Comparison of ENCODE assay signal across 8 mouse cellular contexts in the genomic region with DNA sequence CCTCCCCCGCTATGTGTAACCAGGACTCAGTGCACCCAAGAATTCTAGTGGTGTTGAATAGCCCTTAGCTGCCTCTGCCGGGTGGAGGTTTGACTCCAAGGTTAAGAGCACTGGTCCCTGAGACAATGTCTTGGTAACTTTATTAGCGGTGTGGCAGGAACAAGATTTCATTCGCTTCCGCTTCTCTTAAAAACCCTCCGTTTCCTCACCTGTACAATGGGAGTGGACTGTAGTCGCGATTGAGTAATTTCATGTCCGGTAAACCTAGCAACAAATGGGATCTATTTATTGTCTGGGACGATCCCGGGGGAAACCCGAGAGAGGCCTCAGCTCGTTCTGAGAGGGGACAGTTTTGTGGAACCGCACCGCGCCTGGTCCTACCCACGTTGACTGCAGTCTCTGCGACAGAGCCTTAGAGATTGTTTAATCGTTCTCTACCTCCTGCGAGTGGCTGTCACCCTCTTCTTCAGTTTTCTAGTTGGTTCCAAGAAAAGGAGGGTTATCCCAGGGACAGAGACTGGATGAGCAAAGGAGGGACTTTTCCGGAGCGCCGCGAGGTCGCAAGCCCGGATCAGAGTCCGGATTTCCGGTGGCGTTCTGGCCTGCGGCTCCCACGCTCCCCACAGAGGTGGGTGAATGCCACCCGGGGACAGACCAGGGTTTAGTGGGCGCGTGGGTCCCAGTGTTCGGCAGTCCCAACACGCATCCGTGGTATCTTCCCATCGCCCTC. TPM values are rescaled to one million over a fixed set of nuclear protein-coding genes. Genes with fewer than 3 reads are reported as not detected.
DNase-seq lines count a peak whose midpoint lies in the region; ATAC-seq and TF ChIP-seq lines count a peak whose summit lies in the region.

No protein-coding gene starts in this region.

- peaks cover 54% of the 10 kb centered on the region for H3K27me3 ChIP-seq in forebrain, embryonic 11.5 days (ENCODE audit: control insufficient read depth, insufficient read depth, low read length)
- peaks cover 14% of the 10 kb centered on the region; the same call in 1 of the 2 replicates for H3K27me3 ChIP-seq in hindbrain, embryonic 15.5 days
- H3K27me3 ChIP-seq in liver, embryonic 14.5 days (ENCODE audit: control insufficient read depth, insufficient read depth, low read length): peaks cover 68% of the 10 kb centered on the region

- H3K4me3 ChIP-seq in lung, adult 2 months (replicated peaks; ENCODE audit: extremely low read depth, low read depth, low read length): peak overlapping the region; percentile 26
- peak overlapping the region; percentile 26 for H3K4me3 ChIP-seq in forebrain, embryonic 11.5 days (ENCODE audit: low read depth, low read length)
- peak overlapping the region; percentile 39 for H3K4me3 ChIP-seq in hindbrain, embryonic 15.5 days
- 0 out of 4 replicates have a peak overlapping the region, but pooled peaks of 1 of the 2 experiments have one; percentile 6 for H3K4me3 ChIP-seq in liver, embryonic 14.5 days (ENCODE audit: insufficient read depth in 1 of 2, low read depth in 2 of 2, low read length in 2 of 2)
- no peak overlapping the region for H3K4me3 ChIP-seq in left cerebral cortex, adult 2 months

- ATAC-seq in forebrain, embryonic 11.5 days (replicated peaks; ENCODE audit: low FRiP score): no peak
- ATAC-seq in hindbrain, embryonic 15.5 days (ENCODE audit: low FRiP score, low read depth): no peak
- ATAC-seq in liver, embryonic 14.5 days (ENCODE audit: insufficient read depth): no peak

- intact Hi-C loops in left cerebral cortex, adult 2 months (cut with DNase I): loop anchor here (5.0 to 10.0 kb wide), 3 partner anchors 219 to 1269 kb away; no protein-coding TSS in a partner anchor

- peak overlapping the region; percentile 52 for H3K4me2 ChIP-seq in forebrain, embryonic 11.5 days (ENCODE audit: low read depth, low read length, severe bottlenecking)
- H3K4me2 ChIP-seq in hindbrain, embryonic 15.5 days: peak overlapping the region; percentile 84
- H3K4me2 ChIP-seq in liver, embryonic 14.5 days (ENCODE audit: low read depth): peak overlapping the region; percentile 25

- H3K9ac ChIP-seq in forebrain, embryonic 11.5 days (ENCODE audit: low read length): peak overlapping the region; percentile 29; the same call in 1 of the 2 replicates
- H3K9ac ChIP-seq in hindbrain, embryonic 15.5 days: peak overlapping the region; percentile 45
- H3K9ac ChIP-seq in liver, embryonic 14.5 days (replicated peaks): no peak overlapping the region

- H3K9me3 ChIP-seq in forebrain, embryonic 11.5 days (ENCODE audit: control insufficient read depth, low read length): no peaks in the 10 kb centered on the region
- no peaks in the 10 kb centered on the region for H3K9me3 ChIP-seq in hindbrain, embryonic 15.5 days
- H3K9me3 ChIP-seq in liver, embryonic 14.5 days (ENCODE audit: control insufficient read depth, low read length): no peaks in the 10 kb centered on the region

- WGBS in lung, adult 2 months: 8% methylated on average over 38 of the region's 38 CpGs
- 1% methylated on average over 38 of the region's 38 CpGs for WGBS in forebrain, embryonic 11.5 days
- 2% methylated on average over 38 of the region's 38 CpGs for WGBS in hindbrain, embryonic 15.5 days
- WGBS in liver, embryonic 14.5 days (ENCODE audit: insufficient replicate concordance): 2% methylated on average over 38 of the region's 38 CpGs

- no peak overlapping the region for H3K27ac ChIP-seq in forebrain, embryonic 11.5 days (ENCODE audit: low read depth, low read length)
- no peak overlapping the region for H3K27ac ChIP-seq in hindbrain, embryonic 15.5 days (replicated peaks)
- no peak overlapping the region for H3K27ac ChIP-seq in liver, embryonic 14.5 days
- H3K27ac ChIP-seq in left cerebral cortex, adult 2 months: no peak overlapping the region

- TF ChIP-seq CTCF in lung, adult 2 months (IDR thresholded peaks at IDR 0.05; ENCODE audit: insufficient read depth, low read length): no peak
- no peak for TF ChIP-seq CTCF in liver, embryonic 14.5 days (IDR thresholded peaks at IDR 0.05; ENCODE audit: low read depth)
- TF ChIP-seq CTCF in left cerebral cortex, adult 2 months (IDR thresholded peaks at IDR 0.05): no peak

- TF ChIP-seq EP300 in liver, embryonic 14.5 days (IDR thresholded peaks at IDR 0.05; ENCODE audit: low read depth): no peak

- peaks cover 3% of the 10 kb centered on the region; the same call in 1 of the 2 replicates for H3K4me1 ChIP-seq in lung, adult 2 months (ENCODE audit: control insufficient read depth, insufficient read depth, low read length)
- peaks cover 12% of the 10 kb centered on the region for H3K4me1 ChIP-seq in forebrain, embryonic 11.5 days (replicated peaks; ENCODE audit: control insufficient read depth, insufficient read depth, low read length)
- H3K4me1 ChIP-seq in hindbrain, embryonic 15.5 days (replicated peaks): peaks cover 35% of the 10 kb centered on the region
- no peaks in the 10 kb centered on the region for H3K4me1 ChIP-seq in liver, embryonic 14.5 days (replicated peaks; ENCODE audit: control insufficient read depth in 2 of 2, insufficient read depth in 2 of 2, low read length in 1 of 2)

- no peak for TF ChIP-seq POLR2A in lung, adult 2 months (IDR thresholded peaks at IDR 0.05; ENCODE audit: borderline replicate concordance, extremely low read depth, low read depth, low read length)

- H3K36me3 ChIP-seq in forebrain, embryonic 11.5 days (ENCODE audit: control insufficient read depth, insufficient read depth, low read length): no peaks in the 10 kb centered on the region
- no peaks in the 10 kb centered on the region for H3K36me3 ChIP-seq in hindbrain, embryonic 15.5 days
- H3K36me3 ChIP-seq in liver, embryonic 14.5 days (replicated peaks; ENCODE audit: control insufficient read depth, insufficient read depth, low read depth): no peaks in the 10 kb centered on the region

- DNase-seq in lung, adult 2 months: peak; percentile 10
- no peak for DNase-seq in lung, postnatal 25 days (ENCODE audit: low spot score)
- DNase-seq in forebrain, embryonic 11.5 days (ENCODE audit: low spot score): peak; percentile 70
- DNase-seq in liver, embryonic 14.5 days (ENCODE audit: low read depth in 3 of 3, low spot score in 3 of 3): no peak
- peak; percentile 32 to 43 for DNase-seq in spleen, postnatal 10 days (ENCODE audit: low spot score in 2 of 2)
- DNase-seq in layer of hippocampus, adult 11-12 months (ENCODE audit: low spot score): no peak
- no peak for DNase-seq in left cerebral cortex, adult 2 months (ENCODE audit: extremely low spot score in 1 of 2, low spot score in 2 of 2)

RNA-seq across cellular contexts. Expression of a gene that starts 4.3 kb away (rescaled TPM):
- polyA plus RNA-seq in lung, adult 2 months (2012; rRNA removed): 10.7 and 11.8 TPM in 2 replicates
- 17.5 and 21.3 TPM in 2 replicates for polyA plus RNA-seq in forebrain, embryonic 11.5 days (2014; fragmentation: Nextera tagmentation; extraction: Ambion mirVana)
- polyA plus RNA-seq in hindbrain, embryonic 15.5 days (2015; fragmentation: Nextera tagmentation; extraction: Ambion mirVana): 101 and 139 TPM in 2 replicates
- 0.19 and 0.20 TPM in 2 replicates for polyA plus RNA-seq in liver, embryonic 14.5 days (2012; rRNA removed)
- 0.27 and 0.34 TPM in 2 replicates for polyA plus RNA-seq in liver, embryonic 14.5 days (2014; fragmentation: Nextera tagmentation; extraction: Ambion mirVana)
- 1 to 10 TPM; 3.3 to 3.6 TPM for total RNA-seq in left cerebral cortex, adult 2 months (2021)

Comparison
In these comparisons a context has a peak if more than half of its experiments do, and no peak if none do; other contexts are left out.
1. DNase-seq: peak in lung, adult 2 months (single experiment), forebrain, embryonic 11.5 days (single experiment) and spleen, postnatal 10 days (2 of 2); none in lung, postnatal 25 days (single experiment), liver, embryonic 14.5 days (0 of 3), layer of hippocampus, adult 11-12 months (single experiment) and left cerebral cortex, adult 2 months (0 of 2).
2. H3K4me2 ChIP-seq: peak in every context shown above with its lines; median percentile 84 in hindbrain, embryonic 15.5 days; 52 in forebrain, embryonic 11.5 days; 25 in liver, embryonic 14.5 days.